Mouse (Mus musculus) liver, embryonic 16.5 days (tissue): ENCODE results near the gene Cacnb2. TPM values are rescaled to one million over a fixed set of nuclear protein-coding genes. Genes with fewer than 3 reads are reported as not detected.

Experiments
- ATAC-seq: fragments of 200-750 bp; cut with Nextera tagmentation; 2 replicates; pipeline ENCODE4 v1.8.0; 2017; ENCODE audit warnings: low read depth, mild to moderate bottlenecking, moderate number of reproducible peaks, moderate library complexity
- H3K27ac ChIP-seq: fragments of 300-500 bp; sonication (generic); 2 replicates; pipeline ENCODE4 v1.5.1; 2014; ENCODE audit warnings: mild to moderate bottlenecking, low read length
- H3K27me3 ChIP-seq: fragments of 300-500 bp; sonication (generic); 2 replicates; pipeline ENCODE4 v1.6.1; 2014; ENCODE audit warnings: low read depth, low read length, mixed read lengths; ENCODE audit not compliant: control insufficient read depth, insufficient read depth
- H3K36me3 ChIP-seq: fragments of 300-500 bp; sonication (generic); 2 replicates; pipeline ENCODE4 v1.6.1; 2014; ENCODE audit warnings: mild to moderate bottlenecking; ENCODE audit not compliant: control insufficient read depth, insufficient read depth
- H3K4me1 ChIP-seq: fragments of 300-500 bp; sonication (generic); 2 replicates; pipeline ENCODE4 v1.6.1; 2014; ENCODE audit warnings: low read depth, low read length, mixed read lengths; ENCODE audit not compliant: control insufficient read depth
- H3K4me2 ChIP-seq: fragments of 300-500 bp; sonication (generic); 2 replicates; pipeline ENCODE4 v1.6.1; 2014; ENCODE audit warnings: low read depth, low read length, mixed read lengths
- H3K4me3 ChIP-seq: fragments of 300-500 bp; sonication (generic); 2 replicates; pipeline ENCODE4 v1.5.1; 2014; ENCODE audit warnings: low read depth, mild to moderate bottlenecking, low read length
- H3K9ac ChIP-seq: fragments of 300-500 bp; sonication (generic); 2 replicates; pipeline ENCODE4 v1.6.1; 2014; ENCODE audit warnings: low read depth, low read length
- H3K9me3 ChIP-seq: fragments of 300-500 bp; sonication (generic); replicated peaks from 2 replicates; pipeline ENCODE4 v1.6.1; 2016; ENCODE audit warnings: low read length; ENCODE audit not compliant: control insufficient read depth
- WGBS: fragments of 180-500 bp; shearing (Covaris S2); extraction: QIAGEN DNeasy Blood & Tissue Kit; methylation state at CpG from one replicate; pipeline ENCODE4 v1.1.7; 2014; ENCODE audit not compliant: insufficient replicate concordance; 5-methylcytosine and 5-hydroxymethylcytosine counted together
- polyA plus RNA-seq: library from polyadenylated mRNA; unstranded; fragments of >200 nt; fragmentation: Nextera tagmentation; extraction: Ambion mirVana; gene quantifications from 2 replicates; pipeline ENCODE4 v1.2.1, GENCODE M21; 2015

Cacnb2 gene
- polyA plus RNA-seq, 1 experiment from 2014 or later: 0.26 TPM

DNA sequence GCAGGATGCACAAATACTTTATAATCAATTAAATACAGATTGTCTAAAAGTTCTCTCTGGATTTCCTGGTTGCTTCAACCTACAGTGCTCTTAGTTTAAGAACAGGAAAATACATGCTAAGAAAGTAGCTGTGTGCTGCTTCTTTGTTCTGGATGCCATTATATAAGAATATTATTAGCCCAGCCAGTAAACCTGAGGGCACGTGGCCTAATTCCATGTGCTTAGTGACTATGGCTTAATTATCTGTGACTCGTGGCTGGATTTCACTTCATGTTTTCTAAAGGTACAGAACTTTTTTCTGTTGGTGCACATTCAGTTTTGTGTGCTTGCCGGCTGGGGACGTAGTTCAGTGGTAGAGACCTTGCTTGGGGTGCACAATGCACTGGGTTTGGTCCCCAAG, 222.3 kb downstream of the Cacnb2 start:
- no peaks in the 10 kb centered on the region for H3K36me3 ChIP-seq
- H3K4me2 ChIP-seq: no peak overlapping the region
- no peak overlapping the region for H3K27ac ChIP-seq
- no peaks in the 10 kb centered on the region for H3K27me3 ChIP-seq
- no peaks in the 10 kb centered on the region for H3K4me1 ChIP-seq
- no peak for ATAC-seq
- H3K4me3 ChIP-seq: no peak overlapping the region
- WGBS: 56% methylated on average over 4 of the region's 4 CpGs
- H3K9ac ChIP-seq: no peak overlapping the region
- H3K9me3 ChIP-seq: no peaks in the 10 kb centered on the region

DNA sequence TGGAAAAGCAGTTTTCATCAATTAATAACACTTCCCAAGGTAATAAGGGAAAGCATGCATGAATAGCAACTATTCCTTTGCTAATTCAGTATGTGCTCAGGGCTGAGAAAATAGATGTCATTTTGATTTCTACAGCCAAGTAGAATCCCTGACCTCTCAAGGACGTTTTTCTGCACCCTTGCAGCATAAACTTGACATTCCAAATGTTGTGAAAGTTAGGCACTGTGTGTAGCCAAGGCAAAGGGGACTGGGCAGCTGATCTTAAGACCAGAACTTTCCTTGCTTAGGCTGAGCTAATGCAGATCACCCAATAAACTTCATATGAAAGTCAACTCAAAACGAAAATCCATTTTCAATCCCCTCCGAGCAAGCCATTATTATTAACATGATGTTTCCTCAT, 226.6 kb downstream of the Cacnb2 start:
- H3K9me3 ChIP-seq: no peaks in the 10 kb centered on the region
- H3K27ac ChIP-seq: no peak overlapping the region
- H3K27me3 ChIP-seq: no peaks in the 10 kb centered on the region
- no peaks in the 10 kb centered on the region for H3K36me3 ChIP-seq
- 47% methylated on average over 3 of the region's 3 CpGs for WGBS
- H3K4me3 ChIP-seq: no peak overlapping the region
- ATAC-seq: no peak
- no peaks in the 10 kb centered on the region for H3K4me1 ChIP-seq
- no peak overlapping the region for H3K4me2 ChIP-seq
- no peak overlapping the region for H3K9ac ChIP-seq

DNA sequence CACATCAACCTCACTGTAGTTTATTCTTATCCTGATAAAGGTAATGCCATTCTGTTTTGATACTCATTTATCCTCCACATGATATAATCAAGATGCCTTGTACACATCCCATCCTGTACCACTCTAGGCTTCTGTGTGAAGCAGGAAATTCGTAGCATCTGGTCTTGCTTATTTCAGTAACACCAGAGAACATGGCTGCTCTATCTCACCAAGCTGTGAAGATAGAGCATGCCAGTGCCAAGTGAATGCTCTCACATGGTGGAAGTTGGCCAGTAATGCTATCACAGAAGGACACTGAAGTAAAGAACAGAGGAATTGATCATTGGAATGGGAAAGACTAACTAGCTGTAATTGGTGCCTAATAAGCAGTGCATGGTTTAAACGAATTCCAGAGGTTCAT, 228.4 kb downstream of the Cacnb2 start:
- WGBS: 42% methylated on average over 2 of the region's 2 CpGs
- no peak for ATAC-seq
- Histone ChIP-seq H3K4me3 (no peak overlapping the region), H3K27ac (no peak overlapping the region), H3K4me2 (no peak overlapping the region), H3K9me3 (no peaks in the 10 kb centered on the region), H3K36me3 (no peaks in the 10 kb centered on the region), H3K27me3 (no peaks in the 10 kb centered on the region), H3K4me1 (no peaks in the 10 kb centered on the region), H3K9ac (no peak overlapping the region)

DNA sequence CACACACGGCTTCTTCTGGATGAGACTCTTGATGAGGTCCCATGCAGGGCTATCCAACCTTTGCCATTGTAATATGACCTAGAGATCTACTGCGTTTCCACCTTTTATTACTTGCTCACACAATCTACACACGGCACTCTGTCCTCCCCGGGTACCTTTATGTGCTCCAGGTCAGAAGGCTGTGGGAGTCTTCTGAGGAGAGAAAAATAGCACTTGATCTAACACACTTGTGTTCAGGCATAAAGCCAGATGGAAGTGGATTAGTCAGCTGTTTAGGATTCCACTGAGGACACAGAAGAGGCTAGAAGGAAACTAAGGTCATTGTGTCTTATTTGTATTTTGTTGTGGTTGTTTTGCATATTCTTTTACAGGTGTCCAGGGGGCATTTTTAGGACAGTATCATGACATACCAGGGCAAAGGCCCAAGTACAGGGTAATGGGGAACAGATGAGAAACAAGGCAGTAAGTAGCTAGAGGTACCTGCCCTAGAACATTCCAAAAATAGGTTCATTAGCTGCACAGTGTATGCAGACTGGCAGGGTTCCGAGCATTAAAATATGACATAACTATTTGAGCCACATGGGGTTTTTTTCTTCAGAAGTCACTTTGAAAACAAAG, 231.9 kb downstream of the Cacnb2 start:
- Histone ChIP-seq H3K27ac (no peak overlapping the region), H3K27me3 (no peaks in the 10 kb centered on the region), H3K9me3 (no peaks in the 10 kb centered on the region), H3K4me2 (no peak overlapping the region), H3K9ac (no peak overlapping the region), H3K4me3 (no peak overlapping the region), H3K4me1 (no peaks in the 10 kb centered on the region), H3K36me3 (no peaks in the 10 kb centered on the region)
- 64% methylated on average over 5 of the region's 5 CpGs for WGBS
- no peak for ATAC-seq

DNA sequence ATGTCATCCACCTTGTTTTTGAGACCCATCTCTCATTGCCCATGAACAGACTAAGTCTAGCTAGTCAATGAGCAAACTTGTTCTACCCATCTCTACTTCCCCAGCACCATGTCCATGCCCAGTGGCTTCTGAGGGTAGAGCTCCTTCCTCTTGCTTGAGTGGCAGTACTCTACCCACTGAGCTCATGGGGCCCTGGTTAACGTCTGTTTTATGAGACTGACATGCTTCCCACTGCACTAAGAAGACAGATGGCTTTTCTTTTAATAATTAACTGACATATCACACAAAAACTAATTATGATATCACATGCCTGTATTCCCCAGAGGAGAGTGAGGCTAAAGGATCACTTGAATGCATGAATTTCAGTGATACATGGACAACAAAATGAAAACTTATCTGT, 238.4 kb downstream of the Cacnb2 start:
- Histone ChIP-seq H3K4me3 (no peak overlapping the region), H3K9ac (no peak overlapping the region), H3K4me1 (no peaks in the 10 kb centered on the region), H3K36me3 (no peaks in the 10 kb centered on the region), H3K27ac (no peak overlapping the region), H3K9me3 (no peaks in the 10 kb centered on the region), H3K4me2 (no peak overlapping the region), H3K27me3 (no peaks in the 10 kb centered on the region)
- 33% methylated on average over 1 of the region's 1 CpGs for WGBS
- no peak for ATAC-seq

DNA sequence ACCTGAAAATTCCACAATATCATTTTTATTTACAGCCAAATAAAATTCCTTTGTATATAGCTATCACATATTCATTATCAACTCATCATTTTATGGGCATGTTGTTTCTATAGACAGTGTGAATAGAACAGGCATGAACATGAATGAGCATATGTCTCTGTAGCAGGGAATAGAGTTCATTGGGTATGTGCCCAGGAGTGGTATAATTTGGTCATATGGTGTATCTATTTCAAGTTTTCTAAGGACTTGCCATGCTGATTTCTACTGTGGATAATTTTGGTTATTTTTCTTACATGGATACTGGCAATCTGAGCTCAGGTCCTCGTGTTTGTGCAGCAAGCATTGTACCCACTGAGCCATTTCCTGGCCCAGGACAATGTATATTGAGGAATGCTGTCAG, 243.8 kb downstream of the Cacnb2 start:
- Histone ChIP-seq H3K4me3 (no peak overlapping the region), H3K9me3 (no peaks in the 10 kb centered on the region), H3K36me3 (no peaks in the 10 kb centered on the region), H3K9ac (no peak overlapping the region), H3K4me1 (no peaks in the 10 kb centered on the region), H3K27me3 (no peaks in the 10 kb centered on the region), H3K27ac (no peak overlapping the region), H3K4me2 (no peak overlapping the region)
- ATAC-seq: no peak
- 33% methylated on average over 1 of the region's 1 CpGs for WGBS

DNA sequence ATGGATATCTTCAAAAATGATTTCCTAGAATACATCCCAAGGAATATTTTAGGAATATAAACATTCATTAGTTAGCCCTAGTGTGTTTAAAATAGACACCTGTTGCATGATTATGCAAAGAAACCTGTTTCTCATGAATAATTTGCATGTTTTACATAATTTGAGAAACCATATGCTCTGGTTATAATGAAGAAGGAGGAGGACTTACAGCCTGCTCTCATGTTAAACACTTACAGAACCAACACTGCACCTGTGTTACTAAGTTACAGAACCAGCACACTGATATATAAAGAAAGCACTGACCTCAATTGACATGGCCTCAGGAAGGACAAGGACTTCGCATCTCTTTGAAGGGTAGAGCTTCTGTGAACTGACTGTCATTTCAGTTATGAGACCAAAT, 244.3 kb downstream of the Cacnb2 start:
- Histone ChIP-seq H3K9me3 (no peaks in the 10 kb centered on the region), H3K27ac (no peak overlapping the region), H3K27me3 (no peaks in the 10 kb centered on the region), H3K4me2 (no peak overlapping the region), H3K4me3 (no peak overlapping the region), H3K4me1 (no peaks in the 10 kb centered on the region), H3K36me3 (no peaks in the 10 kb centered on the region), H3K9ac (no peak overlapping the region)
- WGBS: 50% methylated on average over 1 of the region's 1 CpGs
- ATAC-seq: no peak

DNA sequence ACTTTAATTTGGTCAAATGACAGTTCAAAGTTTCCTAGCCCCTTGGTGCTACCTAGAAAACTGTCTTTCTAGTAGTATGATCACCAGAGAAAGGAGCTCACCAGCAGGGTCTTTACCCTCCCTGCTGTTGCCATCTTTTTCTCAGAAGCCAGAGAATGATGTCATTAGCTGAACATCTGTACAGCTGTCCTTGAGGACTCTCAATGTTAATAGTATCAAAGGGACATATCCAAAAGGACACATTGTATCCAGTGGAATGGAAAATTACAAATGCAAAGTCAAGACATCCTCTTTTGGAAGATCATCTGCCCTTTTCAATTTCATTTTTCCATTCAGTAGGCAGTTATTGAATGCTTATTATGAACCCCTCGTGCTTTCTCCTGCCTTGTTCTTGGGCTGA, 247.9 kb downstream of the Cacnb2 start:
- Histone ChIP-seq H3K4me2 (no peak overlapping the region), H3K4me3 (no peak overlapping the region), H3K4me1 (no peaks in the 10 kb centered on the region), H3K9me3 (no peaks in the 10 kb centered on the region), H3K27me3 (no peaks in the 10 kb centered on the region), H3K9ac (no peak overlapping the region), H3K27ac (no peak overlapping the region), H3K36me3 (no peaks in the 10 kb centered on the region)
- WGBS: 52% methylated on average over 1 of the region's 1 CpGs
- no peak for ATAC-seq

DNA sequence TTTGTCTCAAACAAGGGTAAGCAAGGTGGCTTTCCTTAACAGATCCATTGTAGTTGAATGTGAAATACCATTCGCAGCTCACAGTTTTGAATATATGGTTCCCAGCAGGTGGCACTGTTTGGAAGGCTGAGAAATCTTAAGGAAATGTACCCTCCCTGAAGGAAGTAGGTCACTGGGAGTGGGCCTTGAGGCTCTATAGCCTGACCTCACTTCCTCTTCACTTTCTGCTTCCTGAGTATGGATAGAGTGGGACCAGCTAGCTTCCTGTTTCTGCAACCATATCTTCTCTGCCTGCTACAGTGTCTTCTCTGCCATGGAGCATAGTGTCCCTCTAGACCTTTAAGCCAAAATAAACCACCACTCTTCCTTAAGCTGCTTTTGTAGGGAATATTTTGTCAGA, 248.5 kb downstream of the Cacnb2 start:
- H3K27me3 ChIP-seq: no peaks in the 10 kb centered on the region
- no peak overlapping the region for H3K4me2 ChIP-seq
- H3K9me3 ChIP-seq: no peaks in the 10 kb centered on the region
- no peaks in the 10 kb centered on the region for H3K4me1 ChIP-seq
- H3K36me3 ChIP-seq: no peaks in the 10 kb centered on the region
- H3K27ac ChIP-seq: no peak overlapping the region
- 43% methylated on average over 1 of the region's 1 CpGs for WGBS
- H3K4me3 ChIP-seq: no peak overlapping the region
- no peak overlapping the region for H3K9ac ChIP-seq
- ATAC-seq: no peak
